Mouse (Mus musculus) stomach, postnatal 0 days (tissue): ENCODE measurements around the gene Rpl18a.

Experiments used
- CTCF ChIP-seq: IDR thresholded peaks from 2 replicates; pipeline ENCODE4 v1.5.1; 2016; ENCODE audit warnings: antibody characterized with exemption, low read depth, mild to moderate bottlenecking, moderate library complexity
- EP300 ChIP-seq: optimal IDR thresholded peaks from 2 replicates; pipeline ENCODE3; 2016; ENCODE audit warnings: antibody characterized with exemption

- TF ChIP-seq CTCF, result no peak
- no peak for TF ChIP-seq EP300
Measured at GRCm38 (mm10) chr8:70866566-70866965, 30.6 kb downstream of the Rpl18a start.
